In genomic region chr1:55085781-55086366, GRCm38 (mm10) we compare ENCODE assay signal across 9 mouse cellular contexts. TPM values are rescaled to one million over a fixed set of nuclear protein-coding genes. Genes with fewer than 3 reads are reported as not detected.
A peak's percentile ranks its signal among the peaks of the same experiment; 100 is the strongest.
DNase-seq lines count a peak whose midpoint lies in the region; ATAC-seq and TF ChIP-seq lines count a peak whose summit lies in the region.
"Had no signal": no experiment of that assay in that cellular context is flagged by ENCODE, and none has a peak within 500 bp of the region (broad histone marks: within the 10 kb centered on the region; RNA-seq: fewer than 3 reads in every experiment).

No protein-coding gene starts in this region.

- ATAC-seq in neural tube, embryonic 11.5 days (ENCODE audit: insufficient read depth, low FRiP score, low TSS enrichment): no peak
- ATAC-seq in forebrain, embryonic 16.5 days: no peak
- ATAC-seq in liver, embryonic 14.5 days (ENCODE audit: insufficient read depth): no peak

- H3K27ac ChIP-seq in neural tube, embryonic 11.5 days (ENCODE audit: low read depth, low read length): no peak overlapping the region
- no peak overlapping the region for H3K27ac ChIP-seq in forebrain, embryonic 16.5 days (ENCODE audit: low read length)
- H3K27ac ChIP-seq in liver, embryonic 14.5 days: peak overlapping the region; percentile 31

- H3K27me3 ChIP-seq in neural tube, embryonic 11.5 days (ENCODE audit: control insufficient read depth, insufficient read depth, low read length): no peaks in the 10 kb centered on the region
- H3K27me3 ChIP-seq in forebrain, embryonic 16.5 days (replicated peaks; ENCODE audit: control insufficient read depth, insufficient read depth, low read length): no peaks in the 10 kb centered on the region
- no peaks in the 10 kb centered on the region for H3K27me3 ChIP-seq in liver, embryonic 14.5 days (ENCODE audit: control insufficient read depth, insufficient read depth, low read length)

- no peak for DNase-seq in neural tube, embryonic 11.5 days (ENCODE audit: low spot score)
- DNase-seq in neural tube, embryonic 10.5 days (ENCODE audit: extremely low spot score, low spot score): no peak
- DNase-seq in liver, embryonic 14.5 days (ENCODE audit: low read depth in 3 of 3, low spot score in 3 of 3): no peak
- no peak for DNase-seq in c-Kit-positive CD71-positive TER-119-positive erythroid progenitor cells, embryonic 14.5 days (ENCODE audit: low spot score)
- no peak for DNase-seq in cerebellum, postnatal 25 days
- DNase-seq in kidney, postnatal 4 days: no peak
- DNase-seq: kidney, adult 8-10 months; right cerebral cortex, postnatal 14 days had no signal

- H3K36me3 ChIP-seq in neural tube, embryonic 11.5 days (ENCODE audit: control insufficient read depth, insufficient read depth, low read length): peaks cover 16% of the 10 kb centered on the region
- peaks cover 21% of the 10 kb centered on the region for H3K36me3 ChIP-seq in forebrain, embryonic 16.5 days (ENCODE audit: control insufficient read depth, insufficient read depth)
- H3K36me3 ChIP-seq in liver, embryonic 14.5 days (replicated peaks; ENCODE audit: control insufficient read depth, insufficient read depth, low read depth): peaks cover 46% of the 10 kb centered on the region

- peak overlapping the region; percentile 91; the same call in 1 of the 2 replicates for H3K4me3 ChIP-seq in neural tube, embryonic 11.5 days (ENCODE audit: low read depth, low read length)
- no peak overlapping the region for H3K4me3 ChIP-seq in forebrain, embryonic 16.5 days (replicated peaks; ENCODE audit: low read length)
- H3K4me3 ChIP-seq in liver, embryonic 14.5 days (ENCODE audit: insufficient read depth in 1 of 2, low read depth in 2 of 2, low read length in 2 of 2): peak overlapping the region; percentile 61 to 83

- TF ChIP-seq CTCF in liver, embryonic 14.5 days (IDR thresholded peaks at IDR 0.05; ENCODE audit: low read depth): peak; percentile 34; the same call in 1 of the 2 replicates

- WGBS in neural tube, embryonic 11.5 days: 44% methylated on average over 7 of the region's 7 CpGs
- 52% methylated on average over 7 of the region's 7 CpGs for WGBS in forebrain, embryonic 16.5 days
- 22% methylated on average over 7 of the region's 7 CpGs for WGBS in liver, embryonic 14.5 days (ENCODE audit: insufficient replicate concordance)

- no peak for TF ChIP-seq EP300 in liver, embryonic 14.5 days (IDR thresholded peaks at IDR 0.05; ENCODE audit: low read depth)

- H3K4me2 ChIP-seq in neural tube, embryonic 11.5 days (ENCODE audit: low read depth): peak overlapping the region; percentile 84
- peak overlapping the region; percentile 6; the same call in 1 of the 2 replicates for H3K4me2 ChIP-seq in forebrain, embryonic 16.5 days (ENCODE audit: low read length)
- H3K4me2 ChIP-seq in liver, embryonic 14.5 days (ENCODE audit: low read depth): peak overlapping the region; percentile 94

- H3K4me1 ChIP-seq in neural tube, embryonic 11.5 days (ENCODE audit: control insufficient read depth, insufficient read depth, low read length): peaks cover 18% of the 10 kb centered on the region
- peaks cover 32% of the 10 kb centered on the region for H3K4me1 ChIP-seq in forebrain, embryonic 16.5 days (replicated peaks; ENCODE audit: control insufficient read depth, insufficient read depth, low read length)
- H3K4me1 ChIP-seq in liver, embryonic 14.5 days (replicated peaks; ENCODE audit: control insufficient read depth in 2 of 2, insufficient read depth in 2 of 2, low read length in 1 of 2): peaks cover 6 to 21% of the 10 kb centered on the region in 2 experiments; a peak in 3 of 4 replicates

- peak overlapping the region; percentile 18; the same call in 1 of the 2 replicates for H3K9ac ChIP-seq in neural tube, embryonic 11.5 days (ENCODE audit: low read length)
- H3K9ac ChIP-seq in forebrain, embryonic 16.5 days (replicated peaks; ENCODE audit: low read depth, low read length): no peak overlapping the region
- peak overlapping the region; percentile 89 for H3K9ac ChIP-seq in liver, embryonic 14.5 days (replicated peaks)

- H3K9me3 ChIP-seq in neural tube, embryonic 11.5 days (ENCODE audit: control insufficient read depth, low read length): no peaks in the 10 kb centered on the region
- 0 out of 2 replicates have a peak, but pooled peaks cover 3% of the 10 kb centered on the region for H3K9me3 ChIP-seq in forebrain, embryonic 16.5 days (ENCODE audit: control insufficient read depth, low read length)
- H3K9me3 ChIP-seq in liver, embryonic 14.5 days (ENCODE audit: control insufficient read depth, low read length): no peaks in the 10 kb centered on the region

RNA-seq across cellular contexts. Expression of gene Hspe1, which starts 2.1 kb away (rescaled TPM):
- 404 and 440 TPM in 2 replicates for polyA plus RNA-seq in neural tube, embryonic 11.5 days (2014; fragmentation: Nextera tagmentation; extraction: Ambion mirVana)
- polyA plus RNA-seq in forebrain, embryonic 16.5 days (2015; fragmentation: Nextera tagmentation; extraction: Ambion mirVana): 215 and 231 TPM in 2 replicates
- polyA plus RNA-seq in liver, embryonic 14.5 days (2012; rRNA removed): 148 and 306 TPM in 2 replicates
- 396 and 414 TPM in 2 replicates for polyA plus RNA-seq in liver, embryonic 14.5 days (2014; fragmentation: Nextera tagmentation; extraction: Ambion mirVana)

RNA-seq across cellular contexts. Expression of gene Hspd1, which starts 2.2 kb away (rescaled TPM):
- 389 and 397 TPM in 2 replicates for polyA plus RNA-seq in neural tube, embryonic 11.5 days (2014; fragmentation: Nextera tagmentation; extraction: Ambion mirVana)
- polyA plus RNA-seq in forebrain, embryonic 16.5 days (2015; fragmentation: Nextera tagmentation; extraction: Ambion mirVana): 295 and 312 TPM in 2 replicates
- polyA plus RNA-seq in liver, embryonic 14.5 days (2012; rRNA removed): 73.8 and 163 TPM in 2 replicates
- polyA plus RNA-seq in liver, embryonic 14.5 days (2014; fragmentation: Nextera tagmentation; extraction: Ambion mirVana): 241 and 264 TPM in 2 replicates

RNA-seq across cellular contexts. Expression of gene Coq10b, which starts 33.3 kb away (rescaled TPM):
- polyA plus RNA-seq in neural tube, embryonic 11.5 days (2014; fragmentation: Nextera tagmentation; extraction: Ambion mirVana): 30.6 and 31.9 TPM in 2 replicates
- 34.4 and 35.5 TPM in 2 replicates for polyA plus RNA-seq in forebrain, embryonic 16.5 days (2015; fragmentation: Nextera tagmentation; extraction: Ambion mirVana)
- 6.3 and 8.6 TPM in 2 replicates for polyA plus RNA-seq in liver, embryonic 14.5 days (2012; rRNA removed)
- polyA plus RNA-seq in liver, embryonic 14.5 days (2014; fragmentation: Nextera tagmentation; extraction: Ambion mirVana): 15.4 and 16.4 TPM in 2 replicates

RNA-seq across cellular contexts. Expression of gene Mob4, which starts 45.2 kb away (rescaled TPM):
- 141 and 145 TPM in 2 replicates for polyA plus RNA-seq in neural tube, embryonic 11.5 days (2014; fragmentation: Nextera tagmentation; extraction: Ambion mirVana)
- 194 and 201 TPM in 2 replicates for polyA plus RNA-seq in forebrain, embryonic 16.5 days (2015; fragmentation: Nextera tagmentation; extraction: Ambion mirVana)
- 7.3 and 10.8 TPM in 2 replicates for polyA plus RNA-seq in liver, embryonic 14.5 days (2012; rRNA removed)
- polyA plus RNA-seq in liver, embryonic 14.5 days (2014; fragmentation: Nextera tagmentation; extraction: Ambion mirVana): 36.0 and 38.0 TPM in 2 replicates

RNA-seq across cellular contexts. Expression of gene Sf3b1, which starts 58.6 kb away (rescaled TPM):
- polyA plus RNA-seq in neural tube, embryonic 11.5 days (2014; fragmentation: Nextera tagmentation; extraction: Ambion mirVana): 336 and 339 TPM in 2 replicates
- 379 and 442 TPM in 2 replicates for polyA plus RNA-seq in forebrain, embryonic 16.5 days (2015; fragmentation: Nextera tagmentation; extraction: Ambion mirVana)
- polyA plus RNA-seq in liver, embryonic 14.5 days (2012; rRNA removed): 30.9 and 45.0 TPM in 2 replicates
- 122 and 132 TPM in 2 replicates for polyA plus RNA-seq in liver, embryonic 14.5 days (2014; fragmentation: Nextera tagmentation; extraction: Ambion mirVana)

Comparison
In these comparisons a context has a peak if more than half of its experiments do, and no peak if none do; other contexts are left out.
1. H3K4me2 ChIP-seq: peak in every context shown above with its lines; median percentile 94 in liver, embryonic 14.5 days; 84 in neural tube, embryonic 11.5 days; 6 in forebrain, embryonic 16.5 days.